Mouse (Mus musculus) cortical plate, adult 2 months (tissue): ENCODE results near the gene Gm49342.

Experiments
- CTCF ChIP-seq: fragments of 200-500 bp; IDR thresholded peaks from 2 replicates; pipeline ENCODE4 v1.5.1; 2011; ENCODE audit warnings: mild to moderate bottlenecking, control low read depth, low read length; ENCODE audit not compliant: insufficient read depth; ENCODE audit errors: extremely low read depth
- POLR2A ChIP-seq: fragments of 200-500 bp; IDR thresholded peaks from 2 replicates; pipeline ENCODE4 v1.6.1; 2011; ENCODE audit warnings: mild to moderate bottlenecking, low read length, control low read depth; ENCODE audit not compliant: insufficient read depth; ENCODE audit errors: extremely low read depth

- TF ChIP-seq CTCF (no peak), POLR2A (no peak)
Observed at GRCm38 (mm10) chr14:50975001-50975400, 30.7 kb downstream of the Gm49342 start.
